Mouse (Mus musculus) small intestine, adult 2 months (tissue): ENCODE results near the gene Psme2. TPM values are rescaled to one million over a fixed set of nuclear protein-coding genes. Genes with fewer than 3 reads are reported as not detected.

ENCODE experiments used
- H3K27ac ChIP-seq: fragments of 200-500 bp; 2 replicates; pipeline ENCODE4 v1.5.1; 2012; ENCODE audit warnings: low read depth, low read length, control low read depth, inconsistent platforms; ENCODE audit not compliant: insufficient read depth
- H3K27me3 ChIP-seq: fragments of 200-500 bp; 2 replicates; pipeline ENCODE4 v1.6.1; 2012; ENCODE audit warnings: mild to moderate bottlenecking, moderate library complexity, low read length, inconsistent platforms; ENCODE audit not compliant: control insufficient read depth, insufficient read depth
- H3K36me3 ChIP-seq: fragments of 200-500 bp; 2 replicates; pipeline ENCODE4 v1.6.1; 2012; ENCODE audit warnings: mild to moderate bottlenecking, low read length, control low read depth, inconsistent platforms; ENCODE audit not compliant: control insufficient read depth, insufficient read depth
- H3K4me1 ChIP-seq: fragments of 200-500 bp; 2 replicates; pipeline ENCODE4 v1.6.1; 2012; ENCODE audit warnings: low read length, inconsistent platforms, mixed read lengths; ENCODE audit not compliant: control insufficient read depth, insufficient read depth, insufficient read length
- H3K4me3 ChIP-seq: fragments of 200-500 bp; 2 replicates; pipeline ENCODE4 v1.5.1; 2012; ENCODE audit warnings: low read depth, mild to moderate bottlenecking, control low read depth, inconsistent platforms, low read length, moderate library complexity
- CTCF ChIP-seq: fragments of 200-500 bp; IDR thresholded peaks from 2 replicates; pipeline ENCODE4 v1.5.1; 2012; ENCODE audit warnings: low read depth, mild to moderate bottlenecking, control low read depth, inconsistent platforms, low read length, moderate library complexity, mixed read lengths; ENCODE audit not compliant: insufficient replicate concordance, insufficient read length; ENCODE audit errors: extremely low read depth
- POLR2A ChIP-seq: fragments of 200-500 bp; IDR thresholded peaks from 2 replicates; pipeline ENCODE4 v1.6.1; 2012; ENCODE audit warnings: low read depth, mild to moderate bottlenecking, control low read depth, inconsistent platforms, low read length, moderate library complexity
- WGBS: fragments of 180-500 bp; shearing (Covaris S2); methylation state at CpG from one replicate; pipeline ENCODE4 v1.1.7; 2018; 5-methylcytosine and 5-hydroxymethylcytosine counted together
- polyA plus RNA-seq: library from polyadenylated mRNA; depleted of rRNA; stranded (reverse); fragments of >200 nt; gene quantifications from 2 replicates; pipeline ENCODE4 v1.2.3, GENCODE M21; 2012

Gene Psme2
- polyA plus RNA-seq, 1 experiment = 142 TPM

DNA sequence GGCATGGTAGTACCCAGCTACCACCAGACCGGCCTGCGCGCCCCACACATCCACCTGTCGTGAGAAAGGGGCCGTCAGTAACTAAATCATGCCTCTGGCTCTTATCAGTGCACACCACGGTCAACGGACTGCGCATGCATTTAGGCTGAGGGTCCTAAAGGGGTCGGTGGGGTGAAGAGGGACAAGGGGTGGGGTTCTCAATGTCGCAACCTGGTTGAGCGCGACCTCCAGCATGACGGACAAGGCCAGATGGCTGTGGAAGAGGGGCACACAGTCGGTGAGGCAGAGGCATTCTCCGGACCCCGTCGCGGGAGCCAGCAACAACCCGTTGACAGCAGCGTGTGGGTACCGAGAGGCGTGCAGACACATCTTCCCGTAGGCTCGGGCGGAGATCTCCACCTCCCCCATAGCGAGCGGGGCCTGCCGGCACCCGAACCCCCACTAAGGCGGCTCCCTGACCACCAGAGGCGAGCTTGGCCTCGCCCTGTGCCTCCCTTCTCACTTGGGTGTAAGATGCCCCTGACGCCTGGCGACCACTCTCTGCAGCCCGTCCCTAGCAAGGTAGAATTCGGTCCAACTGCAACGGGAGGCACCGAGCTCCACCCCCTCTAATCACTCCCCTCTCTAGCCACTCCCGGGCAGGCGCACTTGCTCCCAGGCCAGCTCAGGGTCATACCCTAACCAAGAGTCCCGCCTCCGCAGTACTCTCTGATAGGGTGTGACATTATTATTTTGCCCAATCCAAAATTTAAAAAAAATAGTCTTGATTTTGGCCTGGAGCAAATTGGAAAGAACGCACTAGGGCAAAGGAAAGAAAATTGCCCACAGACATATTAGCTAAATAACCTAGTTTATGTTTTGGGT lies 6.0 kb downstream of the Psme2 start, which contains the start of gene Emc9:
Gene Emc9, minus strand, starts transcription at position 601 of the 864 bp plus-strand sequence.
- WGBS = 3% methylated on average over 43 of the region's 43 CpGs

DNA sequence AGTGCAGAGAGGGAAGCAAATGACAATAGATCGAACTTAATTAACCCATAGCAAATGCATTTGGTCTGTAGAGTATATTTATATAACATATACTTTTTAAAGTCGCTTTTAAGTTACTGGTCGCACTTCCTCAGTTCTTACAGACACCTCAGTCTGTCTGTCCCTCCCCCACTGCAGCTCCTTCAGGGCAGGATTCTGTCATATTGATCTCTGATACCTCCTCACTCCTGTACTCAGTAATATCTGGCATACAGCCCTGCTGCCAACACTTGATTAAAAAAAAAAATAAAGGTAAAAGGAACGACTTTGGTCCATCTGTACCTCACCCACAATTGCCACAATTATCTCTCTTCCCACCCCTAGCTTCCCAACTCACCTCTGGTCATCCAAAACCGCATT lies 6.6 kb downstream of the Psme2 start:
- TF ChIP-seq POLR2A (no peak), CTCF (no peak)
- H3K27me3 ChIP-seq = no peaks in the 10 kb centered on the region
- H3K27ac ChIP-seq = no peak overlapping the region
- H3K36me3 ChIP-seq = peaks cover 46% of the 10 kb centered on the region
- peaks cover under 1% of the 10 kb centered on the region; the same call in 1 of the 2 replicates for H3K4me1 ChIP-seq
- peak overlapping the region; percentile 70 for H3K4me3 ChIP-seq
- WGBS = 37% methylated on average over 5 of the region's 5 CpGs

More for the DNA sequence above, 6.0 kb downstream of the Psme2 start, which contains the start of gene Emc9:
- TF ChIP-seq CTCF (no peak), POLR2A (no peak)
- Histone ChIP-seq H3K4me1 (peaks cover 3% of the 10 kb centered on the region; the same call in 1 of the 2 replicates), H3K4me3 (peak within 1 kb of the TSS; percentile 70), H3K27ac (peak within 1 kb of the TSS; percentile 93), H3K36me3 (peaks cover 41% of the 10 kb centered on the region), H3K27me3 (no peaks in the 10 kb centered on the region)

DNA sequence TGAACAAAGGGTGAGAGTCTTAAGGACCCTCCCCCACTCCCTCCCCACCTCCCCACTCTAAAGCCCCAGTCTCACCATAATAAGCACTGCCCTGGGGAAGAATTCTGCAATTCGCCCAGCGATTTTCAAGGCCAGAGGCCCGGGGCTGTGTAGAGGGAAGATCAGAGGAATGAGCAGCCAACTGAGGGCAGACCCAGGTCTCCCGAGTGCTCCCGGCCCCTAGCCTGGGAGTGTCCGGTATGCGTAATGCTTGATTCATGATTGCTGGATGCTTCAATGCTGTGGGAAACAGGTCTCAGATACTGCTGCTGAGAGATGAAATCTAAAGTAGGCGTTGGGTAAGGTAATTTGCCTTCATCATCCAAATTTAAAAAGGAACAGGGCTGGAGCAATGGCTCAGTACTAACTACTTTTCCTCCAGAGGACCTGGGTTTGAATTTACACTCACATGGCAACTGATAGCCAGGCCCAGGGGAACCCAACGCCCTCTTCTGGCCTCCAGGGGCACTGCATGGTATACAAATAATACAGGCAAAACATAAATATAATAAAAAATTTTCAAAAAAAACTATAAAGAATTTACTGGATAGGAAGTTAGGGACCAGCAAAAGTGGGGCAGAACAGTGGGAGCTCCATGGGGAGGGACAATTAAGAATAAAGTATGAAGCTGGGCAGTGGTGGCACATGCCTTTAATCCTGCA lies 8.8 kb downstream of the Psme2 start:
- H3K27ac ChIP-seq = no peak overlapping the region
- peaks cover 32% of the 10 kb centered on the region for H3K36me3 ChIP-seq
- H3K4me3 ChIP-seq = no peak overlapping the region
- TF ChIP-seq CTCF (peak; percentile 72; the same call in 1 of the 2 replicates), POLR2A (no peak)
- H3K4me1 ChIP-seq = no peaks in the 10 kb centered on the region; the same call in 1 of the 2 replicates
- 66% methylated on average over 9 of the region's 9 CpGs for WGBS
- no peaks in the 10 kb centered on the region for H3K27me3 ChIP-seq

DNA sequence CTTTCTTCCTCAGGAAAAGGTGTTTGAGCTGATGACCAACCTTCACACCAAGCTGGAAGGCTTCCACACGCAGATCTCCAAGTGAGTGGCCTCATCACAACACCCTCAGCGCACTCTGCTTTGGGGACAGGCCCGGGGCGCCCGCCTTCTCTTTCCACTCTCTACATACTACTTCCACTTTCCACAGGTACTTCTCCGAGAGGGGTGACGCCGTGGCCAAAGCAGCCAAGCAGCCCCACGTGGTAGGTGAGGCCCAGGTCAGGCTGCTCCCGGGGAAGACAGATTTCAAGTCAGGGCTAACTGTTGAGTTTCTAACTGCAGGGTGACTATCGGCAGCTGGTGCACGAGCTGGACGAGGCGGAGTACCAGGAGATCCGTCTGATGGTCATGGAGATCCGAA lies 10.2 kb downstream of the Psme2 start:
- Histone ChIP-seq H3K27me3 (no peaks in the 10 kb centered on the region), H3K4me3 (no peak overlapping the region), H3K4me1 (no peaks in the 10 kb centered on the region; the same call in 1 of the 2 replicates), H3K27ac (no peak overlapping the region), H3K36me3 (peaks cover 27% of the 10 kb centered on the region)
- no peak for TF ChIP-seq POLR2A
- TF ChIP-seq CTCF = no peak
- WGBS = 91% methylated on average over 16 of the region's 16 CpGs

DNA sequence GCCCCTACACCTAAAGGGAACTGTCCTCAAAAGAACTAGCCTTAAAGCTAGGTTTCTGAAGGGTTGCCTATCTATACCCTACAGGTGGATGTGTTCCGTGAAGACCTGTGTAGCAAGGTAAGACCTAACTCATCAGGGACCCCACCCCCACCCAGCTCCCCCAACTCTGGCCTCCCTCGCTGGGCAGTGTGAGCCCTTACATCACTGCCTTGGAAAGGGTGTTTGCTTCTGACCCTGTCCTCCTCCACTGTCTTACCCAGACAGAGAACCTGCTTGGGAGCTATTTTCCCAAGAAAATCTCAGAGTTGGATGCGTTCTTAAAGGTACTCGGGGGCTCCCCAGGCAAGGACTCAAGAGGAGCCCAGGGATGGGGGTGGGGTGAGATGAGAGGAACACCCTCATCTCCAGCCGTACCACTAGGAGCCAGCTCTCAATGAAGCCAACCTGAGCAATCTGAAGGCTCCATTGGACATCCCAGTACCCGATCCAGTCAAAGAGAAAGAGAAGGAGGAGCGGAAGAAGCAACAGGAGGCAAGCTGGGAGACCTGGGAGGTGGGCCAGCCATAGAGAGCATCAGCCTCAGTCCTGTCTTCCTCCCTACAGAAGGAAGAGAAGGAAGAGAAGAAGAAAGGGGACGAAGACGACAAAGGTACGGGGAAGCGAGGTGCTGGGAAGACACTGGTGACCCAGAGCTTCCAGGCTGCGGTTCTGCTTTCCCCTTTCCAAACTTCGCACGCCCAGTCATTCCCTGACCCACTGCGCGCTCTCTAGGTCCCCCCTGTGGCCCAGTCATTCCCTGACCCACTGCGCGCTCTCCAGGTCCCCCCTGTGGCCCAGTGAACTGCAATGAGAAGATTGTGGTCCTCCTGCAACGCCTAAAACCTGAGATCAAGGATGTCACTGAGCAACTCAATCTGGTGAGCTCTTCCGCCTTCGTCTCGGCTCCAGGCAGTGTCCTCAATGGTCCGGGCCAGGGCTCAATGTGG lies 11.1 kb downstream of the Psme2 start:
- no peak for TF ChIP-seq POLR2A
- TF ChIP-seq CTCF = 0 out of 2 replicates have a peak, but pooled peaks have one; percentile 5
- 86% methylated on average over 23 of the region's 23 CpGs for WGBS
- Histone ChIP-seq H3K4me3 (no peak overlapping the region), H3K4me1 (no peaks in the 10 kb centered on the region), H3K27me3 (no peaks in the 10 kb centered on the region), H3K36me3 (peaks cover 27% of the 10 kb centered on the region), H3K27ac (no peak overlapping the region)

DNA sequence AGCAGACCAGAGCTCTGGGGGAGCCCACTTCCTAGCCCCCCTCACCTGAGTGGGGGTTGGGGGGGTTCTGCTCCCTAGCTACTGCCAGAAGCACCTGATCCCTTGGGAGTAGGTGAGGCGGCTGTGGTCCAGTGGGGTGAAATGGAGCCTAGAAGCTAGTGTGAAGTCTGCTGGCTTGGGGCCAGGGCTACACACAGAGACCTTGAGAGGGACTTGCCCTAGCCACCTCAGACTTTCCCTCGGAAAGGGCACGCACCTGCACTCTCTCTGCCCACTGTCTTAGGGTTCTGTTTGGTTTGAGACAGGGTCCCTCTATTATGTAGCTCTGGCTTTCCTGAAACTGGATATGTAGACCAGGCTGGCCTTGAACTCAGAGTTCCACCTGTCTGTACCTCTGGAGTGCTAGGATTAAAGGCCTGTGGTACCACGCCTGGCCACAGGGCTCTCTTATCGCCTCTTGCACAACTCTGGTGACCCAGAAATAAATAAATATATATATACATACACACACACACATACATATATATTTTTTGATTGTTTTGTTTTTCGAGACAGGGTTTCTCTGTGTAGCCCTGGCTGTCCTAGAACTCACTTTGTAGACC lies 12.1 kb downstream of the Psme2 start:
- H3K4me3 ChIP-seq = peak overlapping the region; percentile 92
- peaks cover 27% of the 10 kb centered on the region for H3K36me3 ChIP-seq
- 11% methylated on average over 6 of the region's 6 CpGs for WGBS
- no peaks in the 10 kb centered on the region for H3K27me3 ChIP-seq
- TF ChIP-seq CTCF = no peak
- no peak for TF ChIP-seq POLR2A
- H3K4me1 ChIP-seq = no peaks in the 10 kb centered on the region
- H3K27ac ChIP-seq = peak overlapping the region; percentile 80
